Mouse (Mus musculus) cortical plate, adult 2 months (tissue): ENCODE measurements around the gene Cep104. TPM values are rescaled to one million over a fixed set of nuclear protein-coding genes. Genes with fewer than 3 reads are reported as not detected.

Experiments used
- H3K27ac ChIP-seq: fragments of 200-500 bp; 2 replicates; pipeline ENCODE4 v1.5.1; 2012; ENCODE audit warnings: low read length, control low read depth, inconsistent platforms; ENCODE audit not compliant: insufficient read depth
- H3K4me1 ChIP-seq: fragments of 200-500 bp; 2 replicates; pipeline ENCODE4 v1.6.1; 2011; ENCODE audit warnings: low read length; ENCODE audit not compliant: control insufficient read depth, insufficient read depth
- H3K4me3 ChIP-seq: fragments of 200-500 bp; 2 replicates; pipeline ENCODE4 v1.5.1; 2011; ENCODE audit warnings: mild to moderate bottlenecking, low read length, control low read depth; ENCODE audit not compliant: insufficient read depth
- CTCF ChIP-seq: fragments of 200-500 bp; IDR thresholded peaks from 2 replicates; pipeline ENCODE4 v1.5.1; 2011; ENCODE audit warnings: mild to moderate bottlenecking, control low read depth, low read length; ENCODE audit not compliant: insufficient read depth; ENCODE audit errors: extremely low read depth
- POLR2A ChIP-seq: fragments of 200-500 bp; IDR thresholded peaks from 2 replicates; pipeline ENCODE4 v1.6.1; 2011; ENCODE audit warnings: mild to moderate bottlenecking, low read length, control low read depth; ENCODE audit not compliant: insufficient read depth; ENCODE audit errors: extremely low read depth
- polyA plus RNA-seq: library from polyadenylated mRNA; depleted of rRNA; stranded (reverse); fragments of >200 nt; gene quantifications from 2 replicates; pipeline ENCODE4 v1.2.3, GENCODE M21; 2012

Cep104 gene
- polyA plus RNA-seq, 1 experiment, result 21.9 TPM

GRCm38 (mm10) chr4:154025641-154026440 lies 50.8 kb downstream of the Cep104 start, which contains the start of gene Smim1:
Gene Smim1, minus strand, starts transcription at chr4:154026230.
- peak within 1 kb of the TSS; percentile 20 for H3K4me3 ChIP-seq
- TF ChIP-seq POLR2A (no peak), CTCF (peak; percentile 49)
- peak within 1 kb of the TSS; percentile 83 for H3K27ac ChIP-seq
- peaks cover 11% of the 10 kb centered on the region for H3K4me1 ChIP-seq

GRCm38 (mm10) chr4:154026441-154026761 lies 51.4 kb downstream of the Cep104 start:
- H3K27ac ChIP-seq, result no peak overlapping the region

GRCm38 (mm10) chr4:154028066-154028465 lies 53.1 kb downstream of the Cep104 start:
- TF ChIP-seq POLR2A (no peak), CTCF (no peak)
- peaks cover 8% of the 10 kb centered on the region for H3K4me1 ChIP-seq
- no peak overlapping the region for H3K27ac ChIP-seq
- H3K4me3 ChIP-seq, result no peak overlapping the region

More at GRCm38 (mm10) chr4:154026441-154026761, 51.4 kb downstream of the Cep104 start:
- H3K4me1 ChIP-seq, result peaks cover 11% of the 10 kb centered on the region
- TF ChIP-seq CTCF (no peak), POLR2A (no peak)
- H3K4me3 ChIP-seq, result peak overlapping the region; percentile 20; the same call in 1 of the 2 replicates

- TF ChIP-seq CTCF (peak; percentile 34; the same call in 1 of the 2 replicates), POLR2A (no peak)
- peaks cover 6% of the 10 kb centered on the region for H3K4me1 ChIP-seq
- H3K4me3 ChIP-seq, result no peak overlapping the region
- no peak overlapping the region for H3K27ac ChIP-seq
Observed at GRCm38 (mm10) chr4:154028646-154029045, 53.7 kb downstream of the Cep104 start.

- no peak for TF ChIP-seq POLR2A
- TF ChIP-seq CTCF, result no peak
- no peak overlapping the region for H3K27ac ChIP-seq
- no peak overlapping the region for H3K4me3 ChIP-seq
Observed at GRCm38 (mm10) chr4:154037123-154037522, 62.1 kb downstream of the Cep104 start.

GRCm38 (mm10) chr4:154042577-154042976 lies 67.6 kb downstream of the Cep104 start, which contains the start of gene Ccdc27:
Gene Ccdc27, minus strand, starts transcription at chr4:154042677.
- TF ChIP-seq POLR2A, result no peak
- TF ChIP-seq CTCF, result no peak
- no peak within 1 kb of the TSS for H3K27ac ChIP-seq
- H3K4me1 ChIP-seq, result no peaks in the 10 kb centered on the region
- H3K4me3 ChIP-seq, result no peak within 1 kb of the TSS

More at GRCm38 (mm10) chr4:154037123-154037522, 62.1 kb downstream of the Cep104 start:
- no peaks in the 10 kb centered on the region for H3K4me1 ChIP-seq

- Histone ChIP-seq H3K27ac (no peak overlapping the region), H3K4me1 (no peaks in the 10 kb centered on the region), H3K4me3 (no peak overlapping the region)
- TF ChIP-seq CTCF (no peak), POLR2A (no peak)
Observed at GRCm38 (mm10) chr4:154045837-154046236, 70.8 kb downstream of the Cep104 start.

GRCm38 (mm10) chr4:154051401-154051800 lies 76.4 kb downstream of the Cep104 start:
- Histone ChIP-seq H3K4me1 (no peaks in the 10 kb centered on the region), H3K27ac (no peak overlapping the region), H3K4me3 (no peak overlapping the region)
- TF ChIP-seq CTCF, result no peak

- Histone ChIP-seq H3K4me1 (no peaks in the 10 kb centered on the region), H3K4me3 (no peak overlapping the region), H3K27ac (no peak overlapping the region)
- no peak for TF ChIP-seq POLR2A
- TF ChIP-seq CTCF, result peak; percentile 29; the same call in 1 of the 2 replicates
Observed at GRCm38 (mm10) chr4:154053065-154053464, 78.1 kb downstream of the Cep104 start.

GRCm38 (mm10) chr4:154055482-154055881 lies 80.5 kb downstream of the Cep104 start:
- Histone ChIP-seq H3K4me3 (no peak overlapping the region), H3K27ac (no peak overlapping the region), H3K4me1 (no peaks in the 10 kb centered on the region)
- TF ChIP-seq CTCF, result no peak
- no peak for TF ChIP-seq POLR2A
